Mouse (Mus musculus) heart, adult 8-10 months (tissue): ENCODE measurements around the gene Slc24a3. TPM values are rescaled to one million over a fixed set of nuclear protein-coding genes. Genes with fewer than 3 reads are reported as not detected.

Experiments
- DNase-seq: peaks from one replicate; pipeline ENCODE4 v3.0.0; 2022; ENCODE audit warnings: low spot score
- total RNA-seq, 4 experiments: library from RNA; stranded (reverse); gene quantifications; 2 replicates each; pipeline ENCODE4 v1.2.4; 2022

Slc24a3 gene
- total RNA-seq, 4 experiments from 2014 or later: 1.7 to 2.4 (median 2.0) TPM

GRCm38 (mm10) chr2:145619688-145620087 lies 452.1 kb downstream of the Slc24a3 start:
- no peak for DNase-seq

- no peak for DNase-seq
These were observed 453.2 kb downstream of the Slc24a3 start for GRCm38 (mm10) chr2:145620709-145621108.

- no peak for DNase-seq
These were observed 453.6 kb downstream of the Slc24a3 start for GRCm38 (mm10) chr2:145621119-145621518.

GRCm38 (mm10) chr2:145631123-145631798 lies 463.7 kb downstream of the Slc24a3 start:
- DNase-seq: no peak

GRCm38 (mm10) chr2:145631799-145632174 lies 464.2 kb downstream of the Slc24a3 start:
- no peak for DNase-seq

- DNase-seq: no peak
These were observed 466.3 kb downstream of the Slc24a3 start for GRCm38 (mm10) chr2:145633811-145634210.

- DNase-seq: no peak
These were observed 472.9 kb downstream of the Slc24a3 start for GRCm38 (mm10) chr2:145640255-145640984.

GRCm38 (mm10) chr2:145655373-145655960 lies 487.9 kb downstream of the Slc24a3 start:
- no peak for DNase-seq

GRCm38 (mm10) chr2:145656121-145656520 lies 488.6 kb downstream of the Slc24a3 start:
- DNase-seq: no peak

- DNase-seq: no peak
These were observed 489.2 kb downstream of the Slc24a3 start for GRCm38 (mm10) chr2:145656716-145657115.

- no peak for DNase-seq
These were observed 493.7 kb downstream of the Slc24a3 start for GRCm38 (mm10) chr2:145661242-145661641.

- no peak for DNase-seq
These were observed 496.3 kb downstream of the Slc24a3 start for GRCm38 (mm10) chr2:145663899-145664298.

- no peak for DNase-seq
These were observed 496.8 kb downstream of the Slc24a3 start for GRCm38 (mm10) chr2:145664311-145664710.

- no peak for DNase-seq
These were observed 500.6 kb downstream of the Slc24a3 start for GRCm38 (mm10) chr2:145668135-145668534.

GRCm38 (mm10) chr2:145670131-145670530 lies 502.6 kb downstream of the Slc24a3 start:
- DNase-seq: no peak

- no peak for DNase-seq
These were observed 507.1 kb downstream of the Slc24a3 start for GRCm38 (mm10) chr2:145674496-145675141.

GRCm38 (mm10) chr2:145675142-145675755 lies 507.7 kb downstream of the Slc24a3 start, which contains the start of gene Rin2:
Gene Rin2 (plus strand): TSS chr2:145675215.
- DNase-seq: peak; percentile 64

GRCm38 (mm10) chr2:145675756-145676543 lies 508.4 kb downstream of the Slc24a3 start:
- peak; percentile 32 for DNase-seq

- DNase-seq: no peak
These were observed 509.0 kb downstream of the Slc24a3 start for GRCm38 (mm10) chr2:145676544-145676925.

- DNase-seq: no peak
These were observed 509.4 kb downstream of the Slc24a3 start for GRCm38 (mm10) chr2:145676936-145677335.

GRCm38 (mm10) chr2:145680141-145680540 lies 512.6 kb downstream of the Slc24a3 start:
- DNase-seq: no peak
